Mouse (Mus musculus): Measurements from ENCODE around the gene Fignl1.

GRCm38 (mm10) chr11:11826475-11826874, 17.7 kb upstream of the Fignl1 start:
- TF ChIP-seq CTCF (IDR thresholded peaks at IDR 0.05; ENCODE audit: control insufficient read depth, insufficient read depth, low read length) (no peak), POLR2A (IDR thresholded peaks at IDR 0.05; ENCODE audit: borderline replicate concordance, control insufficient read depth, low read depth, low read length) (no peak)
